Mouse (Mus musculus) telencephalon, adult 2 months (tissue): Measurements from ENCODE around the gene Itpk1.

Source experiments
- DNase-seq: peaks from one replicate; pipeline ENCODE4 v3.0.0-alpha.2; 2011; ENCODE audit warnings: low read depth, low spot score

Itpk1 gene

GRCm38 (mm10) chr12:102704457-102705198 lies at the start of gene Itpk1:
Itpk1 (minus strand) TSS chr12:102704930.
- DNase-seq = no peak

- DNase-seq = no peak
Measured at GRCm38 (mm10) chr12:102748256-102748655, 43.5 kb upstream of the Itpk1 start.

- no peak for DNase-seq
Measured at GRCm38 (mm10) chr12:102744839-102745238, 40.1 kb upstream of the Itpk1 start.

GRCm38 (mm10) chr12:102743589-102744574 lies 39.2 kb upstream of the Itpk1 start, which contains the start of the genes Moap1 and Tmem251:
Moap1 (minus strand) TSS chr12:102743661.
Tmem251 (plus strand) TSS chr12:102743762.
- DNase-seq = peak; percentile 82

GRCm38 (mm10) chr12:102743036-102743588 lies 38.4 kb upstream of the Itpk1 start:
- no peak for DNase-seq

GRCm38 (mm10) chr12:102742056-102742455 lies 37.3 kb upstream of the Itpk1 start:
- DNase-seq = no peak

GRCm38 (mm10) chr12:102740285-102740684 lies 35.6 kb upstream of the Itpk1 start:
- no peak for DNase-seq

- DNase-seq = no peak
Measured at GRCm38 (mm10) chr12:102739096-102739495, 34.4 kb upstream of the Itpk1 start.

GRCm38 (mm10) chr12:102733381-102733780 lies 28.7 kb upstream of the Itpk1 start:
- no peak for DNase-seq

GRCm38 (mm10) chr12:102730798-102731619 lies 26.3 kb upstream of the Itpk1 start:
- no peak for DNase-seq

- DNase-seq = peak; percentile 68
Measured at GRCm38 (mm10) chr12:102729855-102730797, 25.4 kb upstream of the Itpk1 start.

- no peak for DNase-seq
Measured at GRCm38 (mm10) chr12:102725761-102726175, 21.0 kb upstream of the Itpk1 start.

GRCm38 (mm10) chr12:102725146-102725545 lies 20.4 kb upstream of the Itpk1 start:
- DNase-seq = no peak

GRCm38 (mm10) chr12:102723861-102724260 lies 19.1 kb upstream of the Itpk1 start:
- DNase-seq = peak; percentile 89

GRCm38 (mm10) chr12:102722966-102723365 lies 18.2 kb upstream of the Itpk1 start:
- no peak for DNase-seq

GRCm38 (mm10) chr12:102722451-102722850 lies 17.7 kb upstream of the Itpk1 start:
- no peak for DNase-seq

GRCm38 (mm10) chr12:102719552-102720315 lies 15.0 kb upstream of the Itpk1 start:
- DNase-seq = no peak

GRCm38 (mm10) chr12:102714654-102715395 lies 10.1 kb upstream of the Itpk1 start:
- no peak for DNase-seq
